Mouse (Mus musculus): ENCODE measurements around the gene Fyco1.

The Fyco1 gene

GRCm38 (mm10) chr9:123851713-123852448 lies at the start of gene Fyco1:
TSS of gene Fyco1 (minus strand) at chr9:123851899.
- in situ Hi-C loops (cut with MseI, MboI), result no loop called here

GRCm38 (mm10) chr9:123872049-123872448 lies 20.4 kb upstream of the Fyco1 start:
- in situ Hi-C loops (cut with MseI, MboI), result no loop called here

GRCm38 (mm10) chr9:123869167-123869784 lies 17.6 kb upstream of the Fyco1 start:
- in situ Hi-C loops (cut with MseI, MboI), result no loop called here

- in situ Hi-C loops (cut with MseI, MboI), result no loop called here
Measured at GRCm38 (mm10) chr9:123863641-123864040, 11.9 kb upstream of the Fyco1 start.

- in situ Hi-C loops (cut with MseI, MboI), result no loop called here
Measured at GRCm38 (mm10) chr9:123862895-123863616, 11.4 kb upstream of the Fyco1 start.

GRCm38 (mm10) chr9:123861929-123862328 lies 10.2 kb upstream of the Fyco1 start, which contains the start of gene Xcr1:
TSS of gene Xcr1 (minus strand) at chr9:123862029.
- in situ Hi-C loops (cut with MseI, MboI), result no loop called here

- in situ Hi-C loops (cut with MseI, MboI), result no loop called here
Measured at GRCm38 (mm10) chr9:123856836-123857235, 5.1 kb upstream of the Fyco1 start.

GRCm38 (mm10) chr9:123852449-123853390 lies 1.0 kb upstream of the Fyco1 start:
- in situ Hi-C loops (cut with MseI, MboI), result no loop called here

GRCm38 (mm10) chr9:123851062-123851712 lies 512 bp downstream of the Fyco1 start:
- in situ Hi-C loops (cut with MseI, MboI), result no loop called here

- in situ Hi-C loops (cut with MseI, MboI), result no loop called here
Measured at GRCm38 (mm10) chr9:123850705-123851061, 1.0 kb downstream of the Fyco1 start.

GRCm38 (mm10) chr9:123849976-123850695 lies 1.6 kb downstream of the Fyco1 start:
- in situ Hi-C loops (cut with MseI, MboI), result no loop called here

- in situ Hi-C loops (cut with MseI, MboI), result no loop called here
Measured at GRCm38 (mm10) chr9:123846490-123846889, 5.2 kb downstream of the Fyco1 start.

- in situ Hi-C loops (cut with MseI, MboI), result no loop called here
Measured at GRCm38 (mm10) chr9:123845120-123845519, 6.6 kb downstream of the Fyco1 start.

GRCm38 (mm10) chr9:123844468-123844867 lies 7.2 kb downstream of the Fyco1 start:
- in situ Hi-C loops (cut with MseI, MboI), result no loop called here

- in situ Hi-C loops (cut with MseI, MboI), result no loop called here
Measured at GRCm38 (mm10) chr9:123840243-123840642, 11.5 kb downstream of the Fyco1 start.

GRCm38 (mm10) chr9:123835851-123836250 lies 15.8 kb downstream of the Fyco1 start:
- in situ Hi-C loops (cut with MseI, MboI), result no loop called here

- in situ Hi-C loops (cut with MseI, MboI), result no loop called here
Measured at GRCm38 (mm10) chr9:123828916-123829315, 22.8 kb downstream of the Fyco1 start.

- in situ Hi-C loops (cut with MseI, MboI), result no loop called here
Measured at GRCm38 (mm10) chr9:123826631-123827030, 25.1 kb downstream of the Fyco1 start.

GRCm38 (mm10) chr9:123818601-123819000 lies 33.1 kb downstream of the Fyco1 start:
- in situ Hi-C loops (cut with MseI, MboI), result no loop called here

- in situ Hi-C loops (cut with MseI, MboI), result no loop called here
Measured at GRCm38 (mm10) chr9:123815996-123816395, 35.7 kb downstream of the Fyco1 start.

Data from mouse trophoblast stem cell (cell line).